Mouse (Mus musculus) hindbrain, postnatal 0 days (tissue): ENCODE measurements around the gene Nme6. TPM values are rescaled to one million over a fixed set of nuclear protein-coding genes. Genes with fewer than 3 reads are reported as not detected.

Experiments used
- ATAC-seq: fragments of 200-750 bp; cut with Nextera tagmentation; 2 replicates; pipeline ENCODE4 v1.8.0; 2017; ENCODE audit warnings: mild to moderate bottlenecking, moderate TSS enrichment, moderate library complexity
- DNase-seq: peaks from one replicate; pipeline ENCODE4 v3.0.0-alpha.2; 2015; ENCODE audit warnings: low spot score
- H3K27ac ChIP-seq: fragments of 300-500 bp; sonication (generic); 2 replicates; pipeline ENCODE4 v1.5.1; 2014; ENCODE audit warnings: mild to moderate bottlenecking
- H3K27me3 ChIP-seq: fragments of 300-500 bp; sonication (generic); 2 replicates; pipeline ENCODE4 v1.6.1; 2014; ENCODE audit warnings: low read length, mixed read lengths; ENCODE audit not compliant: insufficient read depth
- H3K36me3 ChIP-seq: fragments of 300-500 bp; sonication (generic); 2 replicates; pipeline ENCODE4 v1.6.1; 2014; ENCODE audit warnings: low read length, mixed read lengths; ENCODE audit not compliant: insufficient read depth
- H3K4me1 ChIP-seq: fragments of 300-500 bp; sonication (generic); 2 replicates; pipeline ENCODE4 v1.6.1; 2014; ENCODE audit warnings: antibody characterized with exemption, low read length, mixed read lengths; ENCODE audit not compliant: insufficient read depth
- H3K4me2 ChIP-seq: fragments of 300-500 bp; sonication (generic); 2 replicates; pipeline ENCODE4 v1.6.1; 2014; ENCODE audit warnings: low read depth, mild to moderate bottlenecking, low read length, moderate library complexity, mixed read lengths
- H3K4me3 ChIP-seq: fragments of 300-500 bp; sonication (generic); 2 replicates; pipeline ENCODE4 v1.5.1; 2014; ENCODE audit warnings: low read length
- H3K9ac ChIP-seq: fragments of 300-500 bp; sonication (generic); replicated peaks from 2 replicates; pipeline ENCODE4 v1.6.1; 2014; ENCODE audit warnings: mild to moderate bottlenecking, low read length, moderate library complexity, mixed read lengths
- H3K9me3 ChIP-seq: fragments of 300-500 bp; sonication (generic); 2 replicates; pipeline ENCODE4 v1.6.1; 2016; ENCODE audit warnings: low read length, mixed read lengths
- CTCF ChIP-seq: IDR thresholded peaks from 2 replicates; pipeline ENCODE4 v1.5.1; 2016; ENCODE audit warnings: antibody characterized with exemption, control low read depth, low read depth
- WGBS: fragments of 180-500 bp; shearing (Covaris S2); extraction: QIAGEN DNeasy Blood & Tissue Kit; methylation state at CpG from one replicate; pipeline ENCODE4 v1.1.7; 2014; 5-methylcytosine and 5-hydroxymethylcytosine counted together
- polyA plus RNA-seq: library from polyadenylated mRNA; unstranded; fragments of >200 nt; fragmentation: Nextera tagmentation; extraction: Ambion mirVana; gene quantifications from 2 replicates; pipeline ENCODE4 v1.2.1, GENCODE M21; 2015
- total RNA-seq: library from RNA; depleted of rRNA; stranded (reverse); fragments of >200 nt; gene quantifications from 2 replicates; pipeline ENCODE4 v1.2.3, GENCODE M21; 2014

Nme6 gene
- total and polyA plus RNA-seq, 2 experiments from 2014 or later: 43.1 to 52.9 TPM

GRCm38 (mm10) chr9:109866218-109866617, 33.7 kb downstream of the Nme6 start:
- H3K4me3 ChIP-seq: no peak overlapping the region
- no peak for ATAC-seq
- no peak for DNase-seq
- no peak overlapping the region for H3K27ac ChIP-seq
- no peaks in the 10 kb centered on the region for H3K36me3 ChIP-seq
- no peaks in the 10 kb centered on the region for H3K9me3 ChIP-seq
- H3K9ac ChIP-seq: no peak overlapping the region
- 87% methylated on average over 2 of the region's 2 CpGs for WGBS
- no peaks in the 10 kb centered on the region for H3K4me1 ChIP-seq
- H3K27me3 ChIP-seq: no peaks in the 10 kb centered on the region
- no peak for TF ChIP-seq CTCF
- no peak overlapping the region for H3K4me2 ChIP-seq

GRCm38 (mm10) chr9:109870983-109871572, 38.5 kb downstream of the Nme6 start:
- WGBS: 51% methylated on average over 6 of the region's 6 CpGs
- H3K27ac ChIP-seq: no peak overlapping the region
- no peaks in the 10 kb centered on the region for H3K4me1 ChIP-seq
- H3K9me3 ChIP-seq: no peaks in the 10 kb centered on the region
- no peak for DNase-seq
- no peaks in the 10 kb centered on the region for H3K27me3 ChIP-seq
- H3K4me3 ChIP-seq: no peak overlapping the region
- ATAC-seq: no peak
- TF ChIP-seq CTCF: no peak
- no peak overlapping the region for H3K4me2 ChIP-seq
- H3K9ac ChIP-seq: no peak overlapping the region
- H3K36me3 ChIP-seq: no peaks in the 10 kb centered on the region

GRCm38 (mm10) chr9:109874797-109875691, 42.5 kb downstream of the Nme6 start, which contains the start of gene Cdc25a:
Gene Cdc25a, plus strand, starts transcription at chr9:109875579.
- H3K27me3 ChIP-seq: no peaks in the 10 kb centered on the region
- ATAC-seq: peak; percentile 94
- peak within 1 kb of the TSS; percentile 87 for H3K4me3 ChIP-seq
- H3K9ac ChIP-seq: peak within 1 kb of the TSS; percentile 74
- peaks cover 14% of the 10 kb centered on the region; the same call in 1 of the 2 replicates for H3K36me3 ChIP-seq
- H3K9me3 ChIP-seq: no peaks in the 10 kb centered on the region
- H3K4me1 ChIP-seq: peaks cover 5% of the 10 kb centered on the region
- DNase-seq: peak; percentile 99
- peak within 1 kb of the TSS; percentile 82 for H3K27ac ChIP-seq
- peak; percentile 68 for TF ChIP-seq CTCF
- 6% methylated on average over 29 of the region's 33 CpGs for whole genome bisulfite sequencing
- H3K4me2 ChIP-seq: peak within 1 kb of the TSS; percentile 95

- DNase-seq (peak; percentile 70), ATAC-seq (peak; percentile 69)
- Histone ChIP-seq H3K36me3 (peaks cover 23% of the 10 kb centered on the region), H3K4me3 (peak overlapping the region; percentile 87), H3K9me3 (no peaks in the 10 kb centered on the region), H3K27ac (peak overlapping the region; percentile 82), H3K27me3 (no peaks in the 10 kb centered on the region), H3K9ac (peak overlapping the region; percentile 74), H3K4me1 (peaks cover 5% of the 10 kb centered on the region), H3K4me2 (peak overlapping the region; percentile 95)
- WGBS: under 1% methylated on average over 72 of the region's 76 CpGs
- no peak for TF ChIP-seq CTCF
Observed at GRCm38 (mm10) chr9:109875695-109876601, 43.4 kb downstream of the Nme6 start.

GRCm38 (mm10) chr9:109876756-109877155, 44.2 kb downstream of the Nme6 start:
- Histone ChIP-seq H3K4me2 (peak overlapping the region; percentile 95), H3K9ac (peak overlapping the region; percentile 74; the same call in 1 of the 2 replicates), H3K36me3 (peaks cover 26% of the 10 kb centered on the region), H3K27ac (peak overlapping the region; percentile 82; the same call in 1 of the 2 replicates), H3K4me1 (peaks cover 5% of the 10 kb centered on the region), H3K4me3 (peak overlapping the region; percentile 87), H3K9me3 (no peaks in the 10 kb centered on the region), H3K27me3 (no peaks in the 10 kb centered on the region)
- no peak for TF ChIP-seq CTCF
- DNase-seq (peak; percentile 63), ATAC-seq (no peak)
- WGBS: 8% methylated on average over 3 of the region's 3 CpGs

GRCm38 (mm10) chr9:109877666-109878065, 45.1 kb downstream of the Nme6 start:
- ATAC-seq: no peak
- Histone ChIP-seq H3K4me3 (no peak overlapping the region), H3K4me1 (peaks cover 5% of the 10 kb centered on the region), H3K27me3 (no peaks in the 10 kb centered on the region), H3K36me3 (peaks cover 34% of the 10 kb centered on the region), H3K9me3 (no peaks in the 10 kb centered on the region), H3K9ac (no peak overlapping the region), H3K27ac (no peak overlapping the region), H3K4me2 (peak overlapping the region; percentile 95; the same call in 1 of the 2 replicates)
- TF ChIP-seq CTCF: peak; percentile 19; the same call in 1 of the 2 replicates
- DNase-seq: no peak
- 82% methylated on average over 5 of the region's 5 CpGs for WGBS
